Mouse (Mus musculus): Measurements from ENCODE around the gene Rab1a.
"Not testable (repeated sequence)": the region's sequence is repeated elsewhere in the genome, so short reads cannot be mapped to it uniquely, and the experiment has no call there.

The Rab1a gene

DNA sequence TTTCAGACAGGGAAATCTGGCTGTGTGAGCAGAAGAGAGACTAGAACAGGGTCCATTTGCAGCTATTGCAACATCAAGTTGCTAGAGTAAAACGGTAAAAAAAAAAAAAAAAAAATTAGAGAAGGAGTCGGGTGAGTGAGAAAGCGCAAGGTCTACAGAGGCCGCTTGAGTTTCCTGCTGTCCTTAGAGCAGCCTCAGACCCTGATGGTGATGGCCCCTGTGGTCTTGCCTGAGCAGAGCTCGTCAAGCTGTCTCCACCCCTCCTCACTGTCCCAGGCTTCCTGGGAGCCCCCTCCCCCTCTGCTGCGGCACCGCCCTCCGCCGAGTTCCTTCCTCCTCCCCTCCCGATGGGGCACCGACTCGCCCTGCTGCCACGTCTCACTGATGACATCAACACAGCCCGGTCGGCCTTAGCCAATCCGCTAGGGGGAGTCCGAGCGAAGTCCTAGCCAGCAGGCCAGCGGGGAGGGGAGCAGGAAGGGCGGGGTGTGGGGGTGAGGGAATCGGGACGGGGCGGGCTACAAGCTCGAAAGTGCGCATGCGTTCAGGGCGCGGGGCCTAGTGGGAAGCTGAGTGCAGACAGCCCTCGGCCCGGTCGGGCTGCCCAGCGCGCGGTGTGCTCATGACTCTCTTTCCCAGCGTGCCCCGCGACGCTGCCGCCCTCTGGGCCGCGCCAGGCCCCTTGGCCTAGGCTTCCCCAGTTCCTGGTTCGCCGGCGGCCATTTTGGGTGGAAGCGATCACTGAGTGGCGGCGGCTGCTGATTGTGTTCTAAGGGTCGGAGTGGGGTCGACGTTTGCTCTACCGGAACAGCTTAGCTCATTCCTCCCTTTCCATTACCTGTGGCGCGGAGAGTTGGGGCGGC is at the start of gene Rab1a:
Rab1a (plus strand) TSS at position 720 of the 863 bp plus-strand sequence.
- DNase-seq (ENCODE audit: low read depth, low spot score): peak; percentile 100

DNA sequence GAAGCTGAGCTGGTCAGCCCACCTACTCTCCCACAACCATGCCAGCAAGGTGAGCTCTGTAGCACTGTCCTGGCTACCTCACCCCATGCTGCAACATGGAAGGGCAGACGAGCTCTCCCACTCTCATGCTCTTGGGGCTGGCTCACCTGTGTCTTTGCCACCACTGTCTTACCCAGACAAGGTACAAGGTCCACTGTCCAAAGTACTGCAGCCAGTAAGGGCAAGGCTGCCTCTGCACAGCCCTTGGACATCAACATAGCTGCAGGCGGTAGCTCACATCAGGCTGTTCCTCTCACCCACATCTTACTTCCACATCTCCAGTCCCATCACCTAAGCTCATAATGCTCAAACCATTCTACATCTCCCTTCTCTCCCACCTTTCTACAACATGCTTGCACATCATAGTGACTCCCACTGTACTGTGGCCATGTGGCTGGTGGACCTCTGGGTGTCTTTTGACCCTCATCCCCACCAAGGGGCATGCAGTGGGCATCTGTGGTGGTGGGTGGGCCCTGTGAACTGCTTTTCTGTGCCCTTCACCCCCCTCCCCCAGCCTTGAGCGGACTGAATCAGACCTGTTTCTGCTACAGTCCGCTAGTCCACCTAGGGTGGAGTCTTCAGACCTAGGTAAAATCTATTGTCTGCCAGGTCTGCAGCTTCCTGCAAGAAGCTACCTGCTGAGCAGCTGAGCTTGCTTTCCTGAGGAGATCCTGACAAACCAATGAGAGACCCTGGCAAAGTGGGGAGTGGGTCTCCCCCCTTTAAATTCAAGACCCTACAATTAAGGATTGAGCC is 48.9 kb upstream of the Rab1a start:
- DNase-seq (ENCODE audit: low read depth, low spot score): no peak

DNA sequence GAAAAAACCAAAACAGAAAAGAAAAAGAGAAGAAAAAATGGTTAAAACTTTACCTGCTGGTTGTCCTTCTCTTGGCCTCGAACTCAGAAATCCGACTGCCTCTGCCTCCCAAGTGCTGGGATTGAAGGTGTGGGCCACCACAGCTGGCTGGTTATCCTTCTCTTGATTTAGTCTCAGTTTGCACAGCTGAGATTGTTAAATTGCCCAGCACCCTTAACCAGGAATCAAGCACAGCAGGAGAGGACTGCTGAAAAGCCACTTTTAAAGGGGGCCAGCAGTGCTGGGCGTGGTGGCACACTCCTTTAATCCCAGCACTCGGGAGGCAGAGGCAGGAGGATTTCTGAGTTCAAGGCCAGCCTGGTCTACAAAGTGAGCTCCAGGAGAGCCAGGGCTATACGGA is 47.7 kb upstream of the Rab1a start:
- DNase-seq (ENCODE audit: low read depth, low spot score): not testable (repeated sequence)

DNA sequence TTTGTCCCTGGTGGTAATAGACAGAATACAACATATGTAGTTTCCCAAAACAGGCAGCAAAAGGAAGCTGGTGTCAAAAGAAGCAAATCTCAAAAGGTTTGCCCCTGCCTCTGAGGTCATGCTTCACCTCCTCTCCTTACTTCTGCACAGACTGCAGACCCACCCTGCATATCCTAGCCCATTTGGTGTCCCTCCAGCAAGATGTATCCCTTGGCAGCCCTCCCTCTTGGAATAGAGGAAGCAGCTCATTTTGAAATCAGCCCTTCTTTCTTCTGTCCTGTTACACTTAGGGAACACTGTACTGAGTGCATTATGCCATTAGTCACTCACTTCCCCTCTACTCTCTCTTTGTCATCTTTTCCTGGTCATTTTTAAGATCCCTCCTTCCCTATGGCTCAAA is 42.4 kb upstream of the Rab1a start:
- DNase-seq (ENCODE audit: low read depth, low spot score): no peak

DNA sequence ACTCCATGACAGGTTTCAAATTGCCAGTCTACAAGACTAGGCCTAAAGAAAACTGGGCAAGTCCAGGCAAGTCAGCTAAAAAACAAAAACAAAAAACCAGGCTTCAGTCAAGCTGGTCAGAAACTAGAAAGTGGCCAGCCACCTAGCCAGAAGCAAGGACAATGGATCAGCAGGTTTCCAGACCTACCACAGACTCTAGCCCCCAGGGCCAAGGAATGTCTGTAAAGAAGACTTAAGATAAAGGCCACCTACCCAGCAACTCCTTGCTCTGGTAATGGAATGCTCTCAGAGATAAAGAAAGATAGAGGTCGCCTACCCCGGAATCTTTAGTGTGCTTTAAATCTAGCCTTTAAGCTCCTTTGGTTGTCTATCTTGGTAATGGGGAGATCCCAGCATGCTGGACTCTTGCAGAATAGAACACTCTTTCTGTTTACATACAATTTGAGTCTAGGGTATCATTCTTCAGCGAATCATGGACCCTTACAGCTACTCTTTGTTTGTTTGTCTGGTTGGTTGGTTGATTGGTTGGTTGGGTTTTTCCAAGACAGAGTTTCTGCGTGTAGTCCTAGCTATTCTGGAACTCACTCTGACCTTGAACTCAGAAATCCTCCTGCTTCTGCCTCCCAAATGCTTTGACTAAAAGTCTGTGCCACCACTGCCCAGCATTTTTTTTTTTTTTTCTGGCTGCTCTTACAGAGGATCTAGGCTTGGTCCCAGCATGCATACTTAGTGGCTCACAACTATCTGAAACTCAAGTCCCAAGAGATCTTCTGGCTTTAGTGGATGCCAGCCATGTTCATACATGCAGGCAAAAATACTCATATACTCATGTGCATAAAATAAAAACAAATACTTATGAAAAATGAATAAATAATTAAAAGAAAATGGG is 36.0 kb upstream of the Rab1a start:
- DNase-seq (ENCODE audit: low read depth, low spot score): no peak

DNA sequence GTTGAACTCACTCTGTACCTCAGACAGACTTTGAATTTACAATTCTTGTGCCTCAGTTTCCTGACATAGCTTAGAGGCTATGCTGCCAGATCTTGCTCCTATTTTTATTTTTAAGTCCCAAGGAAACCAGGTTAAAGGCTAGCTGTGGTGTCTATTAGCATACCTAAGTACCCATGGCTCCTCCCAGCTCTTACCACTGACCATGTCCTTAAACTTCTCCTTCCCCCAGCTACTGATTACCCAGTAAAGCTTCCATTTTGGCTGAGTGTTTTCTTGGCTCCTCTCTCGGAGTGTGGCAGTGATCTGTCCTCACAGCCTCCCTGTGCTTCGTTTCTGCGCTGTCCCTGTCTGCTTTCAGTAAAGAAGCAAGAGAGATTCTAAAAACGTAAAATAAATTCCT is 35.2 kb upstream of the Rab1a start:
- no peak for DNase-seq (ENCODE audit: low read depth, low spot score)

DNA sequence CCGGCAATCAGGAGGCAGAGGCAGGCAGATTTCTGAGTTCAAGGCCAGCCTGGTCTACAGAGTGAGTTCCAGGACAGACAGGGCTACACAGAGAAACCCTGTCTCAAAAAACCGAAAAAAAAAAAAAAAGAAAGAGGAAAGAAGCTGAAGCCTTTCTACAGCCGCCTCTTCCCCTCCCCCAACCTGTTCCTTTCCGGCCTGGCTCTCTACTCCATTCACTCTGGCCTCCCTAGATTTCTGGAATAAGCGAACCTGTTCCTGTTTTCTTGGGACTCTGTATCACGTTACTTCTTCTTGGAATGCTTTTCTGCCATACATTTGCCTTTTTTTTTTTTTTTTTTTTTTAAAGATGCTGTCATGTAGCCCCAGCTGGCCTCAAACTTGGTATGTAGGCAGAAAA is 34.8 kb upstream of the Rab1a start:
- not testable (repeated sequence) for DNase-seq (ENCODE audit: low read depth, low spot score)

DNA sequence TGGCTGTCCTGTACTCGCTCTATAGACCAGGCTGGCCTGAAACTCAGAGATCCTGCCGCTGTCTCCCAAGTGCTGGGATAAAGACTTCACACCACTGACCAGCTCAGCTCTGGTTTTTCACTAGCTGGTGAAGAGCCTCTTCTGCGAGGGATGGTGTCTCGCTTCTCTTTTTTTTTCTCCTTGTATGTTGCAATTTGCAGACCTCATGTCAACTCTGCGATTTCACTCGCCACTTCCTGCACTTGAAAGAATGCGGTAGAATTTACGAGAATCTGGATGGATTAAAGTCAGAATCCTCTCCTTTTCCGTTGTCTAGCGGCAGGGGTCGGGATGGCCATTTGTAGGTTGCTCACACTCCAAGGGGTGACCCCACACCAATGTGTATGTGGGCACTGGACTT is 32.3 kb upstream of the Rab1a start:
- no peak for DNase-seq (ENCODE audit: low read depth, low spot score)

DNA sequence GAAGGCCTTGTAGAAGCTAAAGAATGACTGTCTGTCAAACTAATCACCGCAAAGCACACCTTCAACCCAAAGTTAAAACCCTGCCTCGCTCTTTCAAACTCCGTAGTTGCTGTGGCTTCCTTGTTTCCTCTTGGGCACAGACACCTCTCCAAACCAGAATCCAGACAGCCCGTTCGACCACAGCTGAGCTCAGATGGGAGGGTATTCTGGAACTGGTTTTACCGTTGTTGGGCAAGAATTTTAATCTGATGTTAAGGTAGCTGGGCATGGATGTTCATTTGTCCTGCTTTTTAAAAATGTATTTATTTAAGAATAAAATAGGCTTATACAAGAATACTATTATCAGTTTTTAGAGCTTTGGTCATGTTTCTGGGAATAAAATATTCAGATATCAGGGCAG is 14.0 kb upstream of the Rab1a start:
- DNase-seq (ENCODE audit: low read depth, low spot score): no peak

DNA sequence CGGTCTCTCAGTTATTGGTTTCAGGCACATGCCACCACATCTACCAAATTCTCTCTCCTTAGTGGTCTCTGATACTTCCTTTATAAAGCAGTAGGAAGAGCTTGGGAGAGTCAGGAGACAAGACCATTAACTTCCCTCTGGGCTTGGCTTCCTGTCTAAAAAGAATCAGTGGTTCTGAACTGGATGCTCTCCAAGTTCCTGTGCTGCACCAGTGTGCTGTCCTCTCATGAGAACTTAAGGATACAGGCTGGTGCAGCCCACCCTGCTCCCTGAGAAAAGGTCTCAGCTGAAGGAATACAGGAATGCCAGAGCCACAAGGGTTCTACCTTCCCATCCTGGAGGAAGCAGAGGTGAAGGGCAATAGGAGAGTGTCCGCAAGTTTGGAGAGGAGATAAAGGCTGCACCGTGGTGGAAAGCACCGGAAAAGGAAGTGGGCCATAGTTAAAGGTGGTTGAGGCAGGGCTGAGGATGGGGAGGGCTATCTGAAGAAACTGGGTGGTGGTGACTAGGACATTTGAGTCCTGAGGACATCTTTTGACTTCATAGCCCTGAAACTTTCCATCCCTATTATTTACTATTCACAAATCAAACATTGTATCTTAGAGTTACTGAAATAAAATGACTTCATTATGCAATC is 8.0 kb upstream of the Rab1a start:
- DNase-seq (ENCODE audit: low read depth, low spot score): no peak

DNA sequence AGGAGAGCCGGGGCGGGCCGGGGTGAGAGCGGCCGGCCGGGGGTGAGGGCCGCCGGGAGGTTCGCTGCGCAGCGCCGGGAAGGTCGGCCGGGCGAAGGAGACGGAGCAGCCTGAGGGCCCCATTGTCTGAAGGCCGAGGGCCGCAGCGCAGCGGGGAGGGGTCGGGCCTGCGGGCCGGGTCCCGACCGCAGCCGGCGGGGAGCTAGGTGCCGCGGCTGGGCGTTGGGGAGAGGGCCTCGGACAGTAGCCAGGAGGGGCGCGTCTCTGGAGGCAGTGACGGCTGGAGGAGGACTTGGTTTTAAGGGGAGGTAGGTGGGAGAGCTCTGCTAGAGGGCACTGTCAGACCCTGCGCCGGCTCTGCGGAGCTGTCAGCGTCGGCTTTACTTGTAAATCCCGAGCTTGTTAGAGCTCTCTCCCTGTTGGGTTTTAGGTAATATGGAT is 449 bp downstream of the Rab1a start:
- no peak for DNase-seq (ENCODE audit: low read depth, low spot score)

DNA sequence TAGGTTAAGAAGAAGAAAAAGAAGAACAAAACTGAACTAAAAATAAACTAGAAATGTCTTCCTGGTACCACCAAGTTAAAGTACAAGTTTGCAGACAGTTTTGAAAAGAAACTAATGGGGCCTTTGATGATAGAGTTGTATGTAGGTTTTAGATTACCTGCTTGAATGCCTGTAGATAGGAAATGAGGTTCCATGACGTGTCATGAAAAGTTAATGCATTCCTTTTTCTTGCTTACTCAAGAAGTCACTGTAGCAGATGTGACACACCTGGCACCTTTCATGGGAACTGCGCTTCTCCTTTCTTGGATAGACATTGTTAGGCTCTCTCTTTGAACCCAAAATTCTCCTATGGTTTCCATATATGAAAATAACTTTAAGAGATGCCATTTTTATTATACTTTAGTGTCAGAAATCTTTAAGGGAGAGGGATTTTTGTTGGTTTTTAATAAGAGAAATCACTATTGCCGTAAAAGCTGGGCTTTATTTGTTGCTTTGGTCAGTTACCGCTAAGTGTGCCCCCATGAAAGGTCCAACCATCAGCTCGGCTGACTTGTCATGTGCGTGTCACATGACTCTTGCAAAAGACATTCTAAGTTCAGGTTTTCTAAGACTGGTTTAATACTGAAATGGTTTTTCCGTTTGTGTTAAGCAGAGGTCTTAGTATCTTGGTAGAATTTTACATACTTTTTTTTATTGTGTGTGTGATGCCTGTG is 1.2 kb downstream of the Rab1a start:
- DNase-seq (ENCODE audit: low read depth, low spot score): no peak

DNA sequence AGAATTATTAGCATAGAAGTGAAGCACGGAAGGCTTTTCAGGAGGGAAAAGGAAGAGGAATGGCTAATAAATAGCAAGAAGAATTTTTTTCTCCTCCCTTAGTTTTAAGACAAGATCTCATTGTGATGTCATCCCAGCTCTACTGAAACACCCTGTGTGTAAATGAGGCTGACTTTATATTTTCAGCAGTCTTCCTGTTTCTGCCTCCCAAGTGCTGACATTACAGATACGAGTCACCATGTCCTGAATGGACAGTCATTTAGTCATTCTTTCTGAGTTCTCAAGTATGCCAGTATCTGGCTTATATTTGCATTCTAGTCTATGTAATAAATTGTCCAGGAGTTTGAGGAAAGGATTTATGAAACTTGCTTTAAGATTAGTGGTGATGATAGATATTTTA is 3.1 kb downstream of the Rab1a start:
- DNase-seq (ENCODE audit: low read depth, low spot score): no peak

DNA sequence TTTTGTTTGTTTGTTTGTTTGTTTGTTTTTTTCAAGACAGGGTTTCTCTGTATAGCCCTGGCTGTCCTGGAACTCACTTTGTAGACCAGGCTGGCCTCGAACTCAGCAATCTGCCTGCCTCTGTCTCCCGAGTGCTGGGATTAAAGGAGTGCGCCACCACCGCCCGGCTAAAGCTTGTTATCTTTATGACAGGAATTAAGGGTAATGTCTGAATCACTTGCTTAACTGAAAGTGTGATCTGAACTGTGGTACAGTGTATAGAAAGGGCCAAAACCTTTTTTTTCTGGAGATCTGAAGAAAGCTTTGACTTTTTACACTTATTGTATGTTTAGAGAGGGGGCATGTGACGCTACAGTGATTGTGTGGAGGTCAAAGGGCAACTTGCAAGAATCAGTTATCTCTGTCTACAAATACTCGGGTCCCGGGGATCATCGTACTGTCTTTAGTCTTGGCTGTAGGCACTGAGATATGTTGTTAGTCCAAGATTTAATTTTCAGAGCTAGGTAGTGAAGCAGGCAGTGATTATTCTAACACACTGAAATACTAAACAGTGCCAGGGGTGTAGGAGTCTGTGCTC is 3.7 kb downstream of the Rab1a start:
- DNase-seq (ENCODE audit: low read depth, low spot score): no peak

DNA sequence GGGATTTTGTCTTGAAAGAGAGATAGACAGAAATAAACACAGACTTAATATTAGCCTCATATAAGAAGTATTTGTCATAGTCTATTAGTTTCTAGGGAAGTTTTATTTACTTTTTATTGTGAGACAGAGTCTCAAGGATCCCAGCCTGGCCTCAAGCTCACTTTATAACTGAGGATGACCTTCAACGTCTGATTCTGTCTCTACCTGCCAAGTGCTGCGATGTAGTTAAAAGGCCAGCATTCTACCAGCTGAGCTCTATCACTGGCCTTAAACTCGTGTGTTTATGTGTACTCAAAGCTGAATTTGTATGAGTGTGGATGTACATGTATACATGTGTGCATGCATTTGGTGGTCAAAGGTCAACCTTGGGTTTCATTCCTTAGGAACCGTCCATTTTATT is 4.3 kb downstream of the Rab1a start:
- DNase-seq (ENCODE audit: low read depth, low spot score): no peak

DNA sequence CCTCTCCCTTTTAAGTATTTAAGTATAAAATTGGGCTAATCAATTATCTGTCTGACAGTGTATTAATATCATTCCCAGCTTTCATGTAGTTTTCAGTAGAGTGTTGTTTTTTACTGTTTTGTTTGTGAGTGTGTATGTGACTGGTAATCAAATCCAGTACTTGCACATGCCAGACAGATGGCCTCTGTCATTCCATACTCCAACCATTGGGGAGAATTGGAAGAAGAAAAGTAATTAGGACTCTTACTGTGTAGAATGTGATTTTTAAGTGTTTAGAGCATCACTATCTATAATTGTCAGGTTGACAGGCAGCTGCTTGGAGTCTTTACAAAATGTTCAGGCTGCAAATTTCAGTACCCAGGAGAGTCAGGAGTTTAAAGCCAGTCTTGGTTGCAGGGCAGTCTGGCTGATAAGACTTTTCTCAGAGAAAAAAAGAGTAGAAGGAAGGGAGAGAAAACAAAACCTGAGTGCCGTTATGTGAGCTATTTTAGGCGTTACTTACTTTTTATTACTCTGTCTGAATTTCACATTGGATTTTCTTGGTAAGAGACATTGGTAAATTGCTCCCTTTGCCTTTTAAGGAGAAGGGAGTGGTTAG is 5.5 kb downstream of the Rab1a start:
- DNase-seq (ENCODE audit: low read depth, low spot score): no peak

DNA sequence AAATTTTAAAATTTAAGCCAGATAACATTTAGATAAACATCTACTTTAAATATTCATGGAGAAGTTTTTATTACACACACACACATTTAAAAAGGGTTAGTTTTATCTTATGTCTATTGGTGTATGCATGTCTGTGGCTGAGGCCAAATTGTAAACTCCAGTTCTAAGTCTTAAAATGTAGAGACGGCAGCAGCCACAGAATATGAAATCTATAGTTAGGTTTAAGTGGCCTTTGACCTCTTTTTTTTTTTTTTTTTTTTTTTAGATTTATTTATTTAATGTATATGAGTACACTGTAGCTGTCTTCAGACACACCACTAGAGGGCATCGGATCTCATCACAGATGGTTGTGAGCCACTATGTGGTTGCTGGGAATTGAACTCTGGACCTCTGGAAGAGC is 6.4 kb downstream of the Rab1a start:
- DNase-seq (ENCODE audit: low read depth, low spot score): no peak

DNA sequence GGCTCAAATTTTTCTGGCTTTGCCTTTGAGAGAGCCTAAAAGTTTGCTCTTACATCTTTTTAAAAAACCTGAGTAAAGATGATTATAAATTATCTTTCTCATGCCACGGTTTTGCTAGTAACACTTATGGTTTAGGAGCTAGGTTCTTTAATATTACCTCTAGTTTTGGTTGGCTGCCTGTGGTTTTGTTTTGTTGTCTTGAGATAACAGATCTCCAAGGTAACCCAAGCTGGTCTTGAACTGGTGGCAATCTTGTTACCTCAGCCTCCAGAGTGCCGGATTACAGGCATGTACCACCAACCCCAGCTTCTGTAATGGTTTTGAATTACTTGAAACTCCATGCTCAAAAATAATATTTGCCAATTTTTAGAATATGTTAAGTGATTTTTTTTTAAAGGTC is 10.6 kb downstream of the Rab1a start:
- DNase-seq (ENCODE audit: low read depth, low spot score): no peak

DNA sequence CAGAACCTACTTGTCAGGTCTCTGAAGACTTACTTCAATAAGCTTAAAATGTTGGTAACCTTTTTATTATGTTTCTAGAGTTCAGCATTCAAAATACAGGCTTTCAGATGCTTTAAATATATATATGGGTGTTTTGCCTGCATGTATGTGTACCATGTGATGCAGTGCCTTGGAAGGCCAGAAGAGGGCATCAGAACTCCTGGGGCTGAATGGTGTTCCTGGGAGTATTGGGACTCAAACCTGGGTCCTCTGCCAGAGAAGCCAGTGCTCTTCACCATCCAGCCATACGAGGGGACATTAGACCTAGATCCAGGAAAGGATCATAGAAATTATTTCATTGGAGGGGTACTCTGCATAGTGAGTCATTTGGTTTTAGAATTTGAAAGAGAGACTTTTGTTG is 13.5 kb downstream of the Rab1a start:
- DNase-seq (ENCODE audit: low read depth, low spot score): no peak

DNA sequence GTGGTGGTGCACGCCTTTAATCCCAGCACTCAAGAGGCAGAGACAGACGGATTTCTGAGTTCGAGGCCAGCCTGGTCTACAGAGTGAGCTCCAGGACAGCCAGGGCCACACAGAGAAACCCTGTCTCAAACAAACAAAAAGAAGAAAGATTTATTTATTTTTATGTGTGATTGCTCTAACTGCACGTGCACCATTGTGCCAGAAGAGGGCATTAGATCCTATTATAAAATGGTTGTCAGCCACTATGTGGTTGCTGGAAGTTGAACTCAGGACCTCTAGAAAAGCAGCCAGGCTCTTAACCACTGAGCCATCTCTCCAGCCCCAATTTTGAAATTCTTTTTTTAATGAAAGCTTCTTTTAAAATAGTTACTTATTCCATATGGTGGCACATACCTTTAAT is 15.2 kb downstream of the Rab1a start:
- DNase-seq (ENCODE audit: low read depth, low spot score): no peak

Data from WW6 (cell line).